Mouse (Mus musculus): Measurements from ENCODE around the gene Tsen54. TPM values are rescaled to one million over a fixed set of nuclear protein-coding genes. Genes with fewer than 3 reads are reported as not detected.
A peak's percentile ranks its signal among the peaks of the same experiment; 100 is the strongest.

The Tsen54 gene
- polyA plus RNA-seq, 1 experiment from 2014 or later = 21.2 TPM

- Histone ChIP-seq H3K27ac (replicated peaks; ENCODE audit: low read depth, low read length) (no peak overlapping the region), H3K9ac (ENCODE audit: low read depth, low read length) (no peak overlapping the region), H3K4me2 (ENCODE audit: low read depth, low read length) (no peak overlapping the region), H3K36me3 (ENCODE audit: control insufficient read depth, insufficient read depth, low read length) (peaks cover 50% of the 10 kb centered on the region), H3K27me3 (replicated peaks; ENCODE audit: control insufficient read depth, insufficient read depth, low read length) (peaks cover 9% of the 10 kb centered on the region), H3K9me3 (ENCODE audit: control insufficient read depth, low read length) (no peaks in the 10 kb centered on the region), H3K4me1 (ENCODE audit: control insufficient read depth, insufficient read depth, low read length) (peaks cover 12% of the 10 kb centered on the region), H3K4me3 (ENCODE audit: low read depth, low read length) (no peak overlapping the region)
- 93% methylated on average over 16 of the region's 16 CpGs for WGBS
- DNase-seq (ENCODE audit: low spot score) (no peak), ATAC-seq (ENCODE audit: low read depth) (no peak)
These were observed 5.5 kb downstream of the Tsen54 start for GRCm38 (mm10) chr11:115819915-115820623.

- ATAC-seq (ENCODE audit: low read depth) (no peak), DNase-seq (ENCODE audit: low spot score) (no peak)
- Histone ChIP-seq H3K9me3 (ENCODE audit: control insufficient read depth, low read length) (no peaks in the 10 kb centered on the region), H3K4me2 (ENCODE audit: low read depth, low read length) (no peak overlapping the region), H3K9ac (ENCODE audit: low read depth, low read length) (no peak overlapping the region), H3K36me3 (ENCODE audit: control insufficient read depth, insufficient read depth, low read length) (peaks cover 50% of the 10 kb centered on the region), H3K4me1 (ENCODE audit: control insufficient read depth, insufficient read depth, low read length) (peaks cover 5% of the 10 kb centered on the region), H3K27ac (replicated peaks; ENCODE audit: low read depth, low read length) (no peak overlapping the region), H3K27me3 (replicated peaks; ENCODE audit: control insufficient read depth, insufficient read depth, low read length) (peaks cover 18% of the 10 kb centered on the region), H3K4me3 (ENCODE audit: low read depth, low read length) (no peak overlapping the region)
- 75% methylated on average over 4 of the region's 4 CpGs for WGBS
These were observed 6.5 kb downstream of the Tsen54 start for GRCm38 (mm10) chr11:115821001-115821400.

- Histone ChIP-seq H3K27me3 (replicated peaks; ENCODE audit: control insufficient read depth, insufficient read depth, low read length) (peaks cover 19% of the 10 kb centered on the region), H3K4me2 (ENCODE audit: low read depth, low read length) (peak within 1 kb of the TSS; percentile 97), H3K4me3 (ENCODE audit: low read depth, low read length) (peak within 1 kb of the TSS; percentile 58), H3K4me1 (ENCODE audit: control insufficient read depth, insufficient read depth, low read length) (peaks cover 5% of the 10 kb centered on the region), H3K27ac (replicated peaks; ENCODE audit: low read depth, low read length) (no peak within 1 kb of the TSS), H3K9me3 (ENCODE audit: control insufficient read depth, low read length) (no peaks in the 10 kb centered on the region), H3K36me3 (ENCODE audit: control insufficient read depth, insufficient read depth, low read length) (peaks cover 29% of the 10 kb centered on the region), H3K9ac (ENCODE audit: low read depth, low read length) (peak within 1 kb of the TSS; percentile 62)
- peak; percentile 95 for DNase-seq (ENCODE audit: low spot score)
- ATAC-seq (ENCODE audit: low read depth) = peak; percentile 97
- WGBS = under 1% methylated on average over 57 of the region's 87 CpGs
These were observed 9.5 kb downstream of the Tsen54 start, which contains the start of gene Llgl2 for GRCm38 (mm10) chr11:115823774-115824740. Llgl2 (plus strand) TSS chr11:115824049.

GRCm38 (mm10) chr11:115824813-115825212 is 10.3 kb downstream of the Tsen54 start:
- Histone ChIP-seq H3K4me1 (ENCODE audit: control insufficient read depth, insufficient read depth, low read length) (peaks cover 5% of the 10 kb centered on the region), H3K27ac (replicated peaks; ENCODE audit: low read depth, low read length) (no peak overlapping the region), H3K27me3 (replicated peaks; ENCODE audit: control insufficient read depth, insufficient read depth, low read length) (peaks cover 20% of the 10 kb centered on the region), H3K9ac (ENCODE audit: low read depth, low read length) (peak overlapping the region; percentile 62; the same call in 1 of the 2 replicates), H3K4me3 (ENCODE audit: low read depth, low read length) (peak overlapping the region; percentile 58), H3K4me2 (ENCODE audit: low read depth, low read length) (peak overlapping the region; percentile 97), H3K36me3 (ENCODE audit: control insufficient read depth, insufficient read depth, low read length) (peaks cover 24% of the 10 kb centered on the region), H3K9me3 (ENCODE audit: control insufficient read depth, low read length) (no peaks in the 10 kb centered on the region)
- DNase-seq (ENCODE audit: low spot score) = no peak
- ATAC-seq (ENCODE audit: low read depth) = no peak
- 14% methylated on average over 11 of the region's 11 CpGs for WGBS

GRCm38 (mm10) chr11:115826487-115826886 is 12.0 kb downstream of the Tsen54 start:
- Histone ChIP-seq H3K4me1 (ENCODE audit: control insufficient read depth, insufficient read depth, low read length) (peaks cover 5% of the 10 kb centered on the region), H3K27ac (replicated peaks; ENCODE audit: low read depth, low read length) (no peak overlapping the region), H3K4me3 (ENCODE audit: low read depth, low read length) (no peak overlapping the region), H3K9me3 (ENCODE audit: control insufficient read depth, low read length) (no peaks in the 10 kb centered on the region), H3K4me2 (ENCODE audit: low read depth, low read length) (no peak overlapping the region), H3K27me3 (replicated peaks; ENCODE audit: control insufficient read depth, insufficient read depth, low read length) (peaks cover 32% of the 10 kb centered on the region), H3K9ac (ENCODE audit: low read depth, low read length) (no peak overlapping the region), H3K36me3 (ENCODE audit: control insufficient read depth, insufficient read depth, low read length) (peaks cover 8% of the 10 kb centered on the region; the same call in 1 of the 2 replicates)
- DNase-seq (ENCODE audit: low spot score) = no peak
- WGBS = 32% methylated on average over 5 of the region's 5 CpGs
- no peak for ATAC-seq (ENCODE audit: low read depth)

- H3K4me2 ChIP-seq (ENCODE audit: low read depth, low read length) = no peak overlapping the region
- no peak overlapping the region for H3K4me3 ChIP-seq (ENCODE audit: low read depth, low read length)
- WGBS = 81% methylated on average over 6 of the region's 6 CpGs
- DNase-seq (ENCODE audit: low spot score) (no peak), ATAC-seq (ENCODE audit: low read depth) (no peak)
- H3K4me1 ChIP-seq (ENCODE audit: control insufficient read depth, insufficient read depth, low read length) = peaks cover 10% of the 10 kb centered on the region
- no peaks in the 10 kb centered on the region for H3K36me3 ChIP-seq (ENCODE audit: control insufficient read depth, insufficient read depth, low read length)
- H3K27ac ChIP-seq (replicated peaks; ENCODE audit: low read depth, low read length) = no peak overlapping the region
- peaks cover 36% of the 10 kb centered on the region for H3K27me3 ChIP-seq (replicated peaks; ENCODE audit: control insufficient read depth, insufficient read depth, low read length)
- H3K9ac ChIP-seq (ENCODE audit: low read depth, low read length) = no peak overlapping the region
- no peaks in the 10 kb centered on the region for H3K9me3 ChIP-seq (ENCODE audit: control insufficient read depth, low read length)
These were observed 13.1 kb downstream of the Tsen54 start for GRCm38 (mm10) chr11:115827624-115828023.

GRCm38 (mm10) chr11:115829036-115829435 is 14.5 kb downstream of the Tsen54 start:
- H3K9ac ChIP-seq (ENCODE audit: low read depth, low read length) = no peak overlapping the region
- WGBS = 65% methylated on average over 4 of the region's 4 CpGs
- H3K4me1 ChIP-seq (ENCODE audit: control insufficient read depth, insufficient read depth, low read length) = peaks cover 16% of the 10 kb centered on the region
- H3K4me2 ChIP-seq (ENCODE audit: low read depth, low read length) = no peak overlapping the region
- H3K27ac ChIP-seq (replicated peaks; ENCODE audit: low read depth, low read length) = no peak overlapping the region
- H3K9me3 ChIP-seq (ENCODE audit: control insufficient read depth, low read length) = no peaks in the 10 kb centered on the region
- H3K4me3 ChIP-seq (ENCODE audit: low read depth, low read length) = no peak overlapping the region
- H3K27me3 ChIP-seq (replicated peaks; ENCODE audit: control insufficient read depth, insufficient read depth, low read length) = peaks cover 34% of the 10 kb centered on the region
- H3K36me3 ChIP-seq (ENCODE audit: control insufficient read depth, insufficient read depth, low read length) = no peaks in the 10 kb centered on the region
- DNase-seq (ENCODE audit: low spot score) (no peak), ATAC-seq (ENCODE audit: low read depth) (no peak)

GRCm38 (mm10) chr11:115830550-115831325 is 16.2 kb downstream of the Tsen54 start:
- Histone ChIP-seq H3K27me3 (replicated peaks; ENCODE audit: control insufficient read depth, insufficient read depth, low read length) (peaks cover 21% of the 10 kb centered on the region), H3K36me3 (ENCODE audit: control insufficient read depth, insufficient read depth, low read length) (no peaks in the 10 kb centered on the region), H3K4me1 (ENCODE audit: control insufficient read depth, insufficient read depth, low read length) (peaks cover 16% of the 10 kb centered on the region), H3K9ac (ENCODE audit: low read depth, low read length) (no peak overlapping the region), H3K27ac (replicated peaks; ENCODE audit: low read depth, low read length) (no peak overlapping the region), H3K4me3 (ENCODE audit: low read depth, low read length) (no peak overlapping the region), H3K4me2 (ENCODE audit: low read depth, low read length) (no peak overlapping the region), H3K9me3 (ENCODE audit: control insufficient read depth, low read length) (no peaks in the 10 kb centered on the region)
- ATAC-seq (ENCODE audit: low read depth) (0 out of 2 replicates have a peak, but pooled peaks have one; percentile 4), DNase-seq (ENCODE audit: low spot score) (no peak)
- 25% methylated on average over 25 of the region's 25 CpGs for WGBS
